Mouse (Mus musculus) left cerebral cortex, adult 2 months (tissue): ENCODE results near the gene Paqr4. TPM values are rescaled to one million over a fixed set of nuclear protein-coding genes. Genes with fewer than 3 reads are reported as not detected.

Experiments used
- DNase-seq, 2 experiments: peaks; one replicate each; pipeline ENCODE4 v3.0.0; 2021 to 2022; ENCODE audit warnings: low spot score in 2 of 2, mixed read lengths in 1 of 2; ENCODE audit errors: extremely low spot score in 1 of 2
- H3K27ac ChIP-seq: fragments of 200-600 bp; 2 replicates; pipeline ENCODE4 v1.8.1; 2022
- H3K4me3 ChIP-seq: fragments of 200-600 bp; 2 replicates; pipeline ENCODE4 v1.8.1; 2022
- CTCF ChIP-seq: fragments of 200-600 bp; IDR thresholded peaks from 2 replicates; pipeline ENCODE4 v1.8.1; 2022; ENCODE audit warnings: antibody characterized with exemption, mild to moderate bottlenecking, moderate library complexity
- intact Hi-C: fragments of 180-260 bp; cut with DNase I; formaldehyde crosslinking; loops from one replicate; pipeline ENCODE4 v1.15.1; 2025
- total RNA-seq, 2 experiments: library from RNA; stranded (reverse); gene quantifications; 2 replicates each; pipeline ENCODE4 v1.2.3; 2021

Gene Paqr4
- total RNA-seq, 2 experiments from 2014 or later, result 50.9 to 56.0 TPM

GRCm38 (mm10) chr17:23748026-23748425 is 7.4 kb upstream of the Paqr4 start:
- H3K4me3 ChIP-seq, result no peak overlapping the region
- H3K27ac ChIP-seq, result no peak overlapping the region
- intact Hi-C loops, result no loop called here
- TF ChIP-seq CTCF, result no peak
- DNase-seq, result no peak

- intact Hi-C loops, result no loop called here
- no peak for DNase-seq
- no peak for TF ChIP-seq CTCF
- no peak overlapping the region for H3K27ac ChIP-seq
- H3K4me3 ChIP-seq, result no peak overlapping the region
Observed at GRCm38 (mm10) chr17:23747471-23747870, 6.8 kb upstream of the Paqr4 start.

GRCm38 (mm10) chr17:23746767-23747166 is 6.1 kb upstream of the Paqr4 start:
- no peak for TF ChIP-seq CTCF
- intact Hi-C loops, result no loop called here
- no peak for DNase-seq
- no peak overlapping the region for H3K27ac ChIP-seq
- H3K4me3 ChIP-seq, result no peak overlapping the region

- DNase-seq, result no peak
- Histone ChIP-seq H3K27ac (no peak overlapping the region), H3K4me3 (no peak overlapping the region)
- intact Hi-C loops, result no loop called here
- TF ChIP-seq CTCF, result peak; percentile 9
Observed at GRCm38 (mm10) chr17:23746311-23746710, 5.6 kb upstream of the Paqr4 start.

GRCm38 (mm10) chr17:23745301-23746251 is 4.9 kb upstream of the Paqr4 start, which contains the start of gene Kremen2:
TSS of gene Kremen2 (minus strand) at chr17:23745833.
- intact Hi-C loops, result no loop called here
- TF ChIP-seq CTCF, result no peak
- Histone ChIP-seq H3K27ac (no peak within 1 kb of the TSS), H3K4me3 (peak within 1 kb of the TSS; percentile 27; the same call in 1 of the 2 replicates)
- DNase-seq, result no peak

GRCm38 (mm10) chr17:23744651-23745050 is 4.0 kb upstream of the Paqr4 start:
- DNase-seq, result no peak
- intact Hi-C loops, result loop anchor here (5.0 kb wide), 1 partner anchor 58 kb away; no protein-coding TSS in a partner anchor
- Histone ChIP-seq H3K4me3 (no peak overlapping the region), H3K27ac (no peak overlapping the region)
- TF ChIP-seq CTCF, result no peak

GRCm38 (mm10) chr17:23744076-23744475 is 3.4 kb upstream of the Paqr4 start:
- Histone ChIP-seq H3K27ac (no peak overlapping the region), H3K4me3 (no peak overlapping the region)
- intact Hi-C loops, result loop anchor here (5.0 kb wide), 1 partner anchor 58 kb away; no protein-coding TSS in a partner anchor
- TF ChIP-seq CTCF, result no peak
- DNase-seq, result no peak

- H3K4me3 ChIP-seq, result no peak overlapping the region
- H3K27ac ChIP-seq, result no peak overlapping the region
- intact Hi-C loops, result loop anchor here (5.0 kb wide), 1 partner anchor 59 kb away; no protein-coding TSS in a partner anchor
- no peak for TF ChIP-seq CTCF
- DNase-seq, result no peak
Observed at GRCm38 (mm10) chr17:23742941-23743340, 2.3 kb upstream of the Paqr4 start.

GRCm38 (mm10) chr17:23742210-23742793 is 1.6 kb upstream of the Paqr4 start:
- DNase-seq, result no peak
- TF ChIP-seq CTCF, result no peak
- Histone ChIP-seq H3K27ac (no peak overlapping the region), H3K4me3 (peak overlapping the region; percentile 29)
- intact Hi-C loops, result loop anchor here (5.0 kb wide), 1 partner anchor 60 kb away; no protein-coding TSS in a partner anchor

- Histone ChIP-seq H3K4me3 (peak overlapping the region; percentile 29), H3K27ac (no peak overlapping the region)
- intact Hi-C loops, result loop anchor here (5.0 kb wide), 1 partner anchor 61 kb away; no protein-coding TSS in a partner anchor
- DNase-seq, result no peak
- TF ChIP-seq CTCF, result no peak
Observed at GRCm38 (mm10) chr17:23741359-23742209, 917 bp upstream of the Paqr4 start.

GRCm38 (mm10) chr17:23740136-23740584 is 507 bp downstream of the Paqr4 start:
- Histone ChIP-seq H3K27ac (peak overlapping the region; percentile 92), H3K4me3 (peak overlapping the region; percentile 65)
- intact Hi-C loops, result loop anchor here (5.0 kb wide), 1 partner anchor 62 kb away; no protein-coding TSS in a partner anchor
- no peak for TF ChIP-seq CTCF
- DNase-seq, result peak; percentile 92 to 93
